24 mouse cellular contexts compared by ENCODE assay signal in genomic region chr8:48313985-48314368, GRCm38 (mm10).
DNase-seq lines count a peak whose midpoint lies in the region; ATAC-seq and TF ChIP-seq lines count a peak whose summit lies in the region.
"Had no signal": no experiment of that assay in that cellular context is flagged by ENCODE, and none has a peak within 500 bp of the region (broad histone marks: within the 10 kb centered on the region; RNA-seq: fewer than 3 reads in every experiment).

No protein-coding gene starts in this region.

- ATAC-seq in hindbrain, embryonic 12.5 days (ENCODE audit: low FRiP score), result peak; percentile 51; the same call in 1 of the 2 replicates
- no peak; the same call in 1 of the 2 replicates for ATAC-seq in midbrain, embryonic 14.5 days (ENCODE audit: low FRiP score, low TSS enrichment)
- ATAC-seq in midbrain, postnatal 0 days (ENCODE audit: low FRiP score), result no peak
- peak; percentile 17; the same call in 1 of the 2 replicates for ATAC-seq in forebrain, postnatal 0 days
- ATAC-seq: intestine, embryonic 16.5 days had no signal

- H3K27me3 ChIP-seq in hindbrain, embryonic 12.5 days, result no peaks in the 10 kb centered on the region
- no peaks in the 10 kb centered on the region for H3K27me3 ChIP-seq in hindbrain, embryonic 10.5 days (ENCODE audit: insufficient read depth, poor library complexity, severe bottlenecking)
- H3K27me3 ChIP-seq in midbrain, embryonic 14.5 days (ENCODE audit: control insufficient read depth, insufficient read depth, low read length), result no peaks in the 10 kb centered on the region
- no peaks in the 10 kb centered on the region for H3K27me3 ChIP-seq in midbrain, postnatal 0 days (ENCODE audit: insufficient read depth, low read length)
- no peaks in the 10 kb centered on the region for H3K27me3 ChIP-seq in forebrain, postnatal 0 days (ENCODE audit: insufficient read depth, low read length)
- H3K27me3 ChIP-seq: embryonic facial prominence, embryonic 15.5 days had no signal

- no peak for TF ChIP-seq POLR2A in cortical plate, adult 2 months (IDR thresholded peaks at IDR 0.05; ENCODE audit: extremely low read depth, insufficient read depth, low read length)

- H3K4me2 ChIP-seq in hindbrain, embryonic 12.5 days (replicated peaks), result no peak overlapping the region
- no peak overlapping the region for H3K4me2 ChIP-seq in midbrain, embryonic 14.5 days (ENCODE audit: low read length)
- H3K4me2 ChIP-seq in midbrain, postnatal 0 days (ENCODE audit: low read depth, low read length, poor library complexity, severe bottlenecking), result no peak overlapping the region
- no peak overlapping the region for H3K4me2 ChIP-seq in forebrain, postnatal 0 days (ENCODE audit: low read depth)
- H3K4me2 ChIP-seq: embryonic facial prominence, embryonic 15.5 days; heart, embryonic 11.5 days; lung, embryonic 14.5 days had no signal

- no peak overlapping the region for H3K27ac ChIP-seq in hindbrain, embryonic 12.5 days
- H3K27ac ChIP-seq in hindbrain, embryonic 10.5 days, result no peak overlapping the region
- no peak overlapping the region for H3K27ac ChIP-seq in midbrain, embryonic 14.5 days (replicated peaks; ENCODE audit: low read depth, low read length)
- H3K27ac ChIP-seq in midbrain, postnatal 0 days (ENCODE audit: low read depth, low read length), result no peak overlapping the region
- 0 out of 2 replicates have a peak overlapping the region, but pooled peaks have one; percentile 25 for H3K27ac ChIP-seq in cortical plate, adult 2 months (ENCODE audit: insufficient read depth, low read length)
- H3K27ac ChIP-seq in forebrain, postnatal 0 days (ENCODE audit: low read depth, low read length), result no peak overlapping the region
- H3K27ac ChIP-seq: embryonic facial prominence, embryonic 10.5 days; embryonic facial prominence, embryonic 15.5 days; kidney, postnatal 0 days; liver, embryonic 14.5 days had no signal

- H3K36me3 ChIP-seq in hindbrain, embryonic 12.5 days, result no peaks in the 10 kb centered on the region
- H3K36me3 ChIP-seq in hindbrain, embryonic 10.5 days, result peaks cover 12% of the 10 kb centered on the region
- no peaks in the 10 kb centered on the region for H3K36me3 ChIP-seq in midbrain, embryonic 14.5 days (ENCODE audit: control insufficient read depth, insufficient read depth, low read length)
- H3K36me3 ChIP-seq in midbrain, postnatal 0 days (ENCODE audit: insufficient read depth, low read length), result no peaks in the 10 kb centered on the region
- no peaks in the 10 kb centered on the region for H3K36me3 ChIP-seq in forebrain, postnatal 0 days (ENCODE audit: insufficient read depth)

- no peak overlapping the region for H3K9ac ChIP-seq in hindbrain, embryonic 12.5 days
- no peak overlapping the region for H3K9ac ChIP-seq in midbrain, embryonic 14.5 days (replicated peaks; ENCODE audit: low read length)
- H3K9ac ChIP-seq in midbrain, postnatal 0 days (replicated peaks; ENCODE audit: low read length, poor library complexity, severe bottlenecking), result no peak overlapping the region
- H3K9ac ChIP-seq in forebrain, postnatal 0 days, result no peak overlapping the region
- H3K9ac ChIP-seq: embryonic facial prominence, embryonic 15.5 days; liver, embryonic 14.5 days; lung, embryonic 14.5 days had no signal

- H3K4me3 ChIP-seq in hindbrain, embryonic 12.5 days, result no peak overlapping the region
- H3K4me3 ChIP-seq in hindbrain, embryonic 10.5 days, result no peak overlapping the region
- H3K4me3 ChIP-seq in midbrain, embryonic 14.5 days (replicated peaks; ENCODE audit: low read depth, low read length), result no peak overlapping the region
- no peak overlapping the region for H3K4me3 ChIP-seq in midbrain, postnatal 0 days (ENCODE audit: low read depth, low read length)
- no peak overlapping the region for H3K4me3 ChIP-seq in cortical plate, adult 2 months (ENCODE audit: insufficient read depth, low read length)
- H3K4me3 ChIP-seq in forebrain, postnatal 0 days (ENCODE audit: low read depth, low read length), result no peak overlapping the region
- H3K4me3 ChIP-seq: embryonic facial prominence, embryonic 10.5 days; embryonic facial prominence, embryonic 15.5 days had no signal

- H3K4me1 ChIP-seq in hindbrain, embryonic 12.5 days, result peaks cover 28% of the 10 kb centered on the region
- H3K4me1 ChIP-seq in hindbrain, embryonic 10.5 days (replicated peaks), result peaks cover 25% of the 10 kb centered on the region
- peaks cover 36% of the 10 kb centered on the region for H3K4me1 ChIP-seq in midbrain, embryonic 14.5 days (ENCODE audit: control insufficient read depth, insufficient read depth, low read length)
- peaks cover 7% of the 10 kb centered on the region; the same call in 1 of the 2 replicates for H3K4me1 ChIP-seq in midbrain, postnatal 0 days (ENCODE audit: insufficient read depth, low read length)
- 0 out of 2 replicates have a peak, but pooled peaks cover 2% of the 10 kb centered on the region for H3K4me1 ChIP-seq in cortical plate, adult 2 months (ENCODE audit: control insufficient read depth, insufficient read depth, low read length)
- H3K4me1 ChIP-seq in forebrain, postnatal 0 days (ENCODE audit: insufficient read depth), result peaks cover 36% of the 10 kb centered on the region

- no peaks in the 10 kb centered on the region for H3K9me3 ChIP-seq in hindbrain, embryonic 12.5 days (replicated peaks)
- no peaks in the 10 kb centered on the region for H3K9me3 ChIP-seq in hindbrain, embryonic 10.5 days
- H3K9me3 ChIP-seq in midbrain, embryonic 14.5 days (ENCODE audit: control insufficient read depth, low read length), result no peaks in the 10 kb centered on the region
- H3K9me3 ChIP-seq in midbrain, postnatal 0 days (ENCODE audit: low read length), result no peaks in the 10 kb centered on the region
- H3K9me3 ChIP-seq in forebrain, postnatal 0 days (ENCODE audit: low read length), result no peaks in the 10 kb centered on the region
- H3K9me3 ChIP-seq: embryonic facial prominence, embryonic 10.5 days; embryonic facial prominence, embryonic 15.5 days had no signal

- no peak for DNase-seq in hindbrain, embryonic 10.5 days (ENCODE audit: low spot score)
- DNase-seq in midbrain, embryonic 14.5 days, result peak; percentile 40
- no peak for DNase-seq in midbrain, postnatal 0 days (ENCODE audit: low spot score)
- no peak for DNase-seq in forebrain, postnatal 0 days
- no peak for DNase-seq in heart, adult 11 months
- DNase-seq: adrenal gland, postnatal 25 days; cerebellum, adult 18-20 months; gastrocnemius, postnatal 25 days; heart, postnatal 36 days; kidney, adult 8-10 months; layer of hippocampus, postnatal 36 days; liver; lung, postnatal 14 days; retina, postnatal 1 day; thymus, postnatal 4 days had no signal

- TF ChIP-seq CTCF in midbrain, postnatal 0 days (IDR thresholded peaks at IDR 0.05), result no peak
- TF ChIP-seq CTCF in cortical plate, adult 2 months (IDR thresholded peaks at IDR 0.05; ENCODE audit: extremely low read depth, insufficient read depth, low read length), result no peak
- no peak for TF ChIP-seq CTCF in forebrain, postnatal 0 days (IDR thresholded peaks at IDR 0.05; ENCODE audit: low read depth)

- WGBS in hindbrain, embryonic 12.5 days, result 66% methylated on average over 5 of the region's 5 CpGs
- 84% methylated on average over 5 of the region's 5 CpGs for WGBS in hindbrain, embryonic 10.5 days
- 48% methylated on average over 5 of the region's 5 CpGs for WGBS in midbrain, embryonic 14.5 days
- 43% methylated on average over 5 of the region's 5 CpGs for WGBS in midbrain, postnatal 0 days
- 39% methylated on average over 5 of the region's 5 CpGs for WGBS in forebrain, postnatal 0 days

Comparison
In these comparisons a context has a peak if more than half of its experiments do, and no peak if none do; other contexts are left out.
1. ATAC-seq: peak in hindbrain, embryonic 12.5 days (single experiment) and forebrain, postnatal 0 days (single experiment); none in midbrain, embryonic 14.5 days (single experiment) and midbrain, postnatal 0 days (single experiment).